Mouse (Mus musculus) lung, embryonic 14.5 days (tissue): ENCODE data around the gene Olfr1270. TPM values are rescaled to one million over a fixed set of nuclear protein-coding genes. Genes with fewer than 3 reads are reported as not detected.
"Not testable (repeated sequence)": the region's sequence is repeated elsewhere in the genome, so short reads cannot be mapped to it uniquely, and the experiment has no call there.

Source experiments
- ATAC-seq: fragments of 200-750 bp; cut with Nextera tagmentation; 2 replicates; pipeline ENCODE4 v1.8.0; 2017; ENCODE audit warnings: mild to moderate bottlenecking, moderate TSS enrichment, moderate library complexity; ENCODE audit not compliant: insufficient read depth
- DNase-seq: peaks from one replicate; pipeline ENCODE4 v3.0.0-alpha.2; 2015
- H3K27ac ChIP-seq: fragments of 300-500 bp; sonication (generic); 2 replicates; pipeline ENCODE4 v1.5.1; 2014; ENCODE audit warnings: low read depth, mild to moderate bottlenecking, moderate library complexity
- H3K27me3 ChIP-seq: fragments of 300-500 bp; sonication (generic); 2 replicates; pipeline ENCODE4 v1.6.1; 2014; ENCODE audit warnings: low read length, control low read depth; ENCODE audit not compliant: insufficient read depth
- H3K36me3 ChIP-seq: fragments of 300-500 bp; sonication (generic); 2 replicates; pipeline ENCODE4 v1.6.1; 2014; ENCODE audit warnings: control low read depth; ENCODE audit not compliant: insufficient read depth
- H3K4me1 ChIP-seq: fragments of 300-500 bp; sonication (generic); 2 replicates; pipeline ENCODE4 v1.6.1; 2014; ENCODE audit warnings: antibody characterized with exemption, control low read depth; ENCODE audit not compliant: insufficient read depth
- H3K4me2 ChIP-seq: fragments of 300-500 bp; sonication (generic); 2 replicates; pipeline ENCODE4 v1.6.1; 2014; ENCODE audit warnings: mild to moderate bottlenecking
- H3K4me3 ChIP-seq: fragments of 300-500 bp; sonication (generic); 2 replicates; pipeline ENCODE4 v1.5.1; 2014; ENCODE audit warnings: low read depth, low read length
- H3K9ac ChIP-seq: fragments of 300-500 bp; sonication (generic); 2 replicates; pipeline ENCODE4 v1.6.1; 2014
- H3K9me3 ChIP-seq: fragments of 300-500 bp; sonication (generic); 2 replicates; pipeline ENCODE4 v1.6.1; 2016; ENCODE audit warnings: low read depth, low read length, control low read depth
- CTCF ChIP-seq: IDR thresholded peaks from 2 replicates; pipeline ENCODE4 v1.5.1; 2016; ENCODE audit warnings: antibody characterized with exemption, low read depth
- WGBS: fragments of 180-500 bp; shearing (Covaris S2); extraction: QIAGEN DNeasy Blood & Tissue Kit; methylation state at CpG from one replicate; pipeline ENCODE4 v1.1.7; 2014; 5-methylcytosine and 5-hydroxymethylcytosine counted together
- polyA plus RNA-seq: library from polyadenylated mRNA; unstranded; fragments of >200 nt; fragmentation: Nextera tagmentation; extraction: Ambion mirVana; gene quantifications from 2 replicates; pipeline ENCODE4 v1.2.1, GENCODE M21; 2014

Gene Olfr1270
- not detected in 2 replicates for polyA plus RNA-seq

- Histone ChIP-seq H3K9me3 (no peaks in the 10 kb centered on the region), H3K4me2 (no peak within 1 kb of the TSS), H3K9ac (no peak within 1 kb of the TSS), H3K4me3 (no peak within 1 kb of the TSS), H3K4me1 (no peaks in the 10 kb centered on the region), H3K36me3 (no peaks in the 10 kb centered on the region), H3K27me3 (no peaks in the 10 kb centered on the region), H3K27ac (no peak within 1 kb of the TSS)
- no peak for DNase-seq
- TF ChIP-seq CTCF, result no peak
- WGBS, result 72% methylated on average over 3 of the region's 3 CpGs
- ATAC-seq, result no peak
Observed at GRCm38 (mm10) chr2:90152991-90153390, at the start of gene Olfr1270. Gene Olfr1270, minus strand, starts transcription at chr2:90153091.

DNA sequence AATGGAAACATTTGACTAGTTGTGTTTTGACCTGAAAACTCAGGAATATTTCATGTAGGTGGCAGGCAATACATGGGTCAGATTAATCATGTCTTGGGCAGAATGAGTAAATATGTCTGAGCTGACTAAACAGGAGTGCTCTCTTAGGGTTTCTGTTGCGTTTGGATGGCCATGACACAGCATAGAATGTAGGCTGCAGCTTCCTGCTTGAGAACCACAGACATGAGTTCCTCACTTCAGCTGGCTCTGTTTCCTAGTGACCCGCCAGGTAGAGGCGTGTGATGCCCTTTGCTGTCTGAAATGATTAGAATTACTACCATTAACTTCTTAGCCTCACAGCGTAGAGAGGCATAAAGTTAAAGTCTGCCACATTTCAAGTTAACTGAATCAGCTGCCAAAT, 46.7 kb upstream of the Olfr1270 start:
- H3K27me3 ChIP-seq, H3K9me3 ChIP-seq, DNase-seq, H3K4me2 ChIP-seq, H3K9ac ChIP-seq, H3K27ac ChIP-seq, H3K4me3 ChIP-seq, H3K4me1 ChIP-seq, ATAC-seq, H3K36me3 ChIP-seq: not testable (repeated sequence)
- no CpG with 5 or more reads among the region's 4 CpGs for WGBS

GRCm38 (mm10) chr2:90195285-90195684, 42.4 kb upstream of the Olfr1270 start:
- not testable (repeated sequence) for DNase-seq, H3K27me3 ChIP-seq, H3K4me3 ChIP-seq, H3K36me3 ChIP-seq, H3K9ac ChIP-seq, H3K4me2 ChIP-seq, H3K9me3 ChIP-seq, H3K27ac ChIP-seq, ATAC-seq, H3K4me1 ChIP-seq
- no CpG with 5 or more reads among the region's 6 CpGs for WGBS

DNA sequence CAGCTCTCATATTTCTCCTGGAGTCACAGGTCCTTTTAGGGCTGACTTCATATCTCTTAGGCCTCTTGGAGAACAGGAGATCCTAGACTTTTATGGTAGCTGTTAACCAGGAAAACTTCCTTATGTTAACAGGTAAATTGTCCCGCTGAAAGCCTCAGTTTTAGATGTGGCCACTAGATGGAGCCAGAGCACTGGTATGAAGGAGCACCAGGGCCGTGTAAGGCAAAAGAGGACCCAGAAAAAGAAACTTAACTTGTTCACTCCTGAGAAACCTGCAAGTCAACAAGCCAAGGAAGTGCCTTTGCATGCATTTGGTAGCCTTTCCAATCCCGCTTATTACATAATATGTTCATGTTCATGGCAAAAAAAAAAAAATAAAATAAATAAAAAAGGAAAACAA, 41.9 kb upstream of the Olfr1270 start:
- peak; percentile 35; the same call in 1 of the 2 replicates for ATAC-seq

GRCm38 (mm10) chr2:90187082-90187481, 34.2 kb upstream of the Olfr1270 start:
- not testable (repeated sequence) for H3K4me3 ChIP-seq, ATAC-seq
- no CpG with 5 or more reads among the region's 5 CpGs for WGBS

More for the DNA sequence above, 41.9 kb upstream of the Olfr1270 start:
- not testable (repeated sequence) for H3K4me1 ChIP-seq, H3K4me3 ChIP-seq, H3K4me2 ChIP-seq, H3K36me3 ChIP-seq, H3K27me3 ChIP-seq, DNase-seq, H3K9me3 ChIP-seq, H3K27ac ChIP-seq, H3K9ac ChIP-seq
- WGBS, result no CpG with 5 or more reads among the region's 3 CpGs

DNA sequence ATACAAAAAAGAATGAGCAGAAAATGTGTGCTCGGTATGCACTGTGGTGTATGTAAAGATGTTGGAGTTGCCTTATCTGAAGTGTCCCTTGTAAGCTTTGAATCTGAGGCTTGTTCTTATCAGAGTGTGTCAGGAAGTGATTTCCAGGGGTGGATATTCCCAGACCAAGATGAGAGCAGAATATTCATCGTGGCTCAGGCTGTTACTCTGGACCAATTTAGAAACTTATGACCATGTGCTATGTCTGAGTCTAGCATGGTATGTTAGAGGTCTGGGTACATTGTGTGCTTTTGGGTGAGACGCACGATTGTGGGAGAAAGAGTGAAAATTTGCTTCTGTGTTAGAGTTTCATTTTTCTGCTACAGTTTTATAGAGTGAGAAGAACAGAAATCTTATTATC, 33.2 kb upstream of the Olfr1270 start:
- H3K36me3 ChIP-seq, H3K4me1 ChIP-seq, H3K27me3 ChIP-seq, DNase-seq, H3K27ac ChIP-seq, H3K4me2 ChIP-seq, H3K9ac ChIP-seq, H3K9me3 ChIP-seq, H3K4me3 ChIP-seq, ATAC-seq: not testable (repeated sequence)
- WGBS, result no CpG with 5 or more reads among the region's 4 CpGs

More at GRCm38 (mm10) chr2:90187082-90187481, 34.2 kb upstream of the Olfr1270 start:
- not testable (repeated sequence) for H3K27ac ChIP-seq, H3K9me3 ChIP-seq, H3K9ac ChIP-seq, H3K27me3 ChIP-seq, H3K4me1 ChIP-seq, H3K4me2 ChIP-seq, H3K36me3 ChIP-seq, DNase-seq

- Histone ChIP-seq H3K36me3 (no peaks in the 10 kb centered on the region), H3K27me3 (no peaks in the 10 kb centered on the region), H3K9ac (no peak overlapping the region), H3K9me3 (no peaks in the 10 kb centered on the region), H3K27ac (no peak overlapping the region), H3K4me2 (no peak overlapping the region), H3K4me1 (no peaks in the 10 kb centered on the region), H3K4me3 (no peak overlapping the region)
- TF ChIP-seq CTCF, result no peak
- ATAC-seq (no peak), DNase-seq (no peak)
- 88% methylated on average over 9 of the region's 9 CpGs for WGBS
Observed at GRCm38 (mm10) chr2:90153916-90154315, 1.0 kb upstream of the Olfr1270 start.

- no peak within 1 kb of the TSS for H3K9ac ChIP-seq
- no peaks in the 10 kb centered on the region for H3K9me3 ChIP-seq
- no peak within 1 kb of the TSS for H3K4me3 ChIP-seq
- no peaks in the 10 kb centered on the region for H3K36me3 ChIP-seq
- H3K27me3 ChIP-seq, result no peaks in the 10 kb centered on the region
- no peak within 1 kb of the TSS for H3K27ac ChIP-seq
- ATAC-seq (no peak), DNase-seq (no peak)
- H3K4me2 ChIP-seq, result no peak within 1 kb of the TSS
- no peak for TF ChIP-seq CTCF
- no peaks in the 10 kb centered on the region for H3K4me1 ChIP-seq
Observed at GRCm38 (mm10) chr2:90142196-90142595, 10.7 kb downstream of the Olfr1270 start, which contains the start of gene Olfr32. Gene Olfr32, minus strand, starts transcription at chr2:90142296.
